Mouse (Mus musculus): ENCODE data around the gene Mast4. TPM values are rescaled to one million over a fixed set of nuclear protein-coding genes. Genes with fewer than 3 reads are reported as not detected.

Mast4 gene
- total and polyA plus RNA-seq, 2 experiments, result 0.83 to 5.3 TPM

DNA sequence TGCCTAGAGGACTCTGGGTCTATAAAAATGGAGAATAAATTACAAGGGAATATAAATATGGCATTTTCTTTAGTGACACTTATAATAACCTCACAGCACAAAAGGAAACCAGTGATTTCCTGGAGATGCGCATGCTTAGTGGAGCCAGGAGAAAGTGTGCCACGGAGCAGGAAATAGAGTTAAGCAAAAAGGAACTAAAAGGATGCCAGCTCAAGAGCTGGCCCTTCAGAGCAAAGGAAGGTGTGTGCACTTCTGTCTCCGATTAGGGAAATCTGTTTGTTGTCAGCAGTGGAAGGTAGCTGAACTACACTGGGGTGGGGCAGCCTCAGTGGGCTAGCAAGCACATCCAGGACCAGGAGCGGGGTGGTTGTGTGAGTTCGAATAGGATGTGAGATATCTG, 634.1 kb downstream of the Mast4 start:
- H3K79me2 ChIP-seq (ENCODE audit: control insufficient read depth, insufficient read depth, low read length), result no peaks in the 10 kb centered on the region
- whole genome bisulfite sequencing, result 80% methylated on average over 5 of the region's 5 CpGs
- no peak overlapping the region for H3K9ac ChIP-seq (ENCODE audit: low read depth, low read length)
- H3K4me1 ChIP-seq (ENCODE audit: control insufficient read depth, insufficient read depth, low read length), result no peaks in the 10 kb centered on the region
- no peak for DNase-seq (ENCODE audit: extremely low read depth, low read depth, low spot score)
- no peak overlapping the region for H3K4me3 ChIP-seq (ENCODE audit: insufficient read depth, low read depth, low read length)
- TF ChIP-seq POLR2A (IDR thresholded peaks at IDR 0.05; ENCODE audit: extremely low read depth, insufficient read depth, low read length) (no peak), CTCF (IDR thresholded peaks at IDR 0.05; ENCODE audit: low read depth, low read length) (no peak)
- no peaks in the 10 kb centered on the region for H3K36me3 ChIP-seq (ENCODE audit: control insufficient read depth, insufficient read depth, low read length)
- H3K27ac ChIP-seq (replicated peaks; ENCODE audit: insufficient read depth, low read depth, low read length), result no peak overlapping the region
- no peaks in the 10 kb centered on the region for H3K27me3 ChIP-seq (ENCODE audit: control insufficient read depth, insufficient read depth, low read length)

DNA sequence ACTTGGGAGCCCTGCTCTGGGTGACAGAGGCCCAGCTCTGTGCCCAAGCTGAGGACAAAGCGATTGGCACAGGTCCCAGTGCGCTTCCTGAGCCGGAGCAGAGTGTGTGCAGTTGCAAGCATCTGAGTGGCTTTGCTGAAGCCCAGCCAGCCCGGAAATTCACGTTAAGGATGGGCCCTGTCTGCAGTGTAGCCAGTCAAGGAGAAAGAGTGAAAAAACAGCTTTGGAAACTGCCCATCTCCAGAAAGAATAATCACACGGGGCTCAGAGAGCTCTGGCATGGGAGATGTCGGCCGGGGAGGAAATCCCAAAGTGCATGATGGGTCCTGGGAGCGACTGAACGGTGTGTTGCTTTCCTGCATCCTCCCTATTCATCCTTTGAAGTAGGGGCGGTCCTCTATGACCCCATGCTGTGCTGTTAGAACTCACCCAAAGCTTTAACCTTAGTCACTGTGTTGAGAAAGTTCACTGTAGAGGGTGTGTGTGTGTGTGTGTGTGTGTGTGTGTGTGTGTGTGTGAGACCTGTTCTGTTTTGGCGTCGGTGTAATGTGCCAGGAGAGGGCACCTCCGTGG, 635.5 kb downstream of the Mast4 start:
- H3K36me3 ChIP-seq (ENCODE audit: control insufficient read depth, insufficient read depth, low read length), result no peaks in the 10 kb centered on the region
- DNase-seq (ENCODE audit: extremely low read depth, low read depth, low spot score), result peak; percentile 29
- 50% methylated on average over 14 of the region's 14 CpGs for WGBS
- TF ChIP-seq POLR2A (IDR thresholded peaks at IDR 0.05; ENCODE audit: extremely low read depth, insufficient read depth, low read length), result no peak
- no peaks in the 10 kb centered on the region; the same call in 1 of the 2 replicates for H3K4me1 ChIP-seq (ENCODE audit: control insufficient read depth, insufficient read depth, low read length)
- no peaks in the 10 kb centered on the region for H3K27me3 ChIP-seq (ENCODE audit: control insufficient read depth, insufficient read depth, low read length)
- H3K4me3 ChIP-seq (ENCODE audit: insufficient read depth, low read depth, low read length), result no peak overlapping the region
- no peak overlapping the region for H3K9ac ChIP-seq (ENCODE audit: low read depth, low read length)
- no peak overlapping the region for H3K27ac ChIP-seq (replicated peaks; ENCODE audit: insufficient read depth, low read depth, low read length)
- no peaks in the 10 kb centered on the region for H3K79me2 ChIP-seq (ENCODE audit: control insufficient read depth, insufficient read depth, low read length)

DNA sequence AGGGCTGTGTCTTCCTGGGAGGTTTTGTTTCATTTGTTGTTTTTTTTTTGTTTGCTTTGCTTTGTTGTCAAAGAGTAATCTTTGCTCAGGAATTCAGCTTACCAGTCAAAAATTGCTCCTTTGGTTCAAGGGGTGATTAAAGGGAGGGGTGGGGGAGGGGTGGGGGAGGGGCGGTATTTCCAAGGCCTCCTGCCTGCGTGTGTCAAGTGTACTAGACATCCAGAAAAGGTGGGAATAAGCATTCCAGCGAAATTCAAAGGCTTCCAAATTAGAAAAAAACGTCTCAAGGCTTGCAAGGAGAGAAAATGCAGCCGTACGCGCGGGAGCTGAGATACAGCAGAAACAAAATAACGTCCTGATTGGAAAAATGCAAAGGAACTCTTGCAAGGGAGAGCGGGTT, 636.0 kb downstream of the Mast4 start:
- Histone ChIP-seq H3K4me1 (ENCODE audit: control insufficient read depth, insufficient read depth, low read length) (peaks cover 3% of the 10 kb centered on the region; the same call in 1 of the 2 replicates), H3K27me3 (ENCODE audit: control insufficient read depth, insufficient read depth, low read length) (no peaks in the 10 kb centered on the region), H3K79me2 (ENCODE audit: control insufficient read depth, insufficient read depth, low read length) (no peaks in the 10 kb centered on the region), H3K4me3 (ENCODE audit: insufficient read depth, low read depth, low read length) (no peak overlapping the region), H3K27ac (replicated peaks; ENCODE audit: insufficient read depth, low read depth, low read length) (no peak overlapping the region), H3K9ac (ENCODE audit: low read depth, low read length) (no peak overlapping the region), H3K36me3 (ENCODE audit: control insufficient read depth, insufficient read depth, low read length) (no peaks in the 10 kb centered on the region)
- no peak for TF ChIP-seq POLR2A (IDR thresholded peaks at IDR 0.05; ENCODE audit: extremely low read depth, insufficient read depth, low read length)
- WGBS, result 53% methylated on average over 10 of the region's 10 CpGs
- no peak for DNase-seq (ENCODE audit: extremely low read depth, low read depth, low spot score)

DNA sequence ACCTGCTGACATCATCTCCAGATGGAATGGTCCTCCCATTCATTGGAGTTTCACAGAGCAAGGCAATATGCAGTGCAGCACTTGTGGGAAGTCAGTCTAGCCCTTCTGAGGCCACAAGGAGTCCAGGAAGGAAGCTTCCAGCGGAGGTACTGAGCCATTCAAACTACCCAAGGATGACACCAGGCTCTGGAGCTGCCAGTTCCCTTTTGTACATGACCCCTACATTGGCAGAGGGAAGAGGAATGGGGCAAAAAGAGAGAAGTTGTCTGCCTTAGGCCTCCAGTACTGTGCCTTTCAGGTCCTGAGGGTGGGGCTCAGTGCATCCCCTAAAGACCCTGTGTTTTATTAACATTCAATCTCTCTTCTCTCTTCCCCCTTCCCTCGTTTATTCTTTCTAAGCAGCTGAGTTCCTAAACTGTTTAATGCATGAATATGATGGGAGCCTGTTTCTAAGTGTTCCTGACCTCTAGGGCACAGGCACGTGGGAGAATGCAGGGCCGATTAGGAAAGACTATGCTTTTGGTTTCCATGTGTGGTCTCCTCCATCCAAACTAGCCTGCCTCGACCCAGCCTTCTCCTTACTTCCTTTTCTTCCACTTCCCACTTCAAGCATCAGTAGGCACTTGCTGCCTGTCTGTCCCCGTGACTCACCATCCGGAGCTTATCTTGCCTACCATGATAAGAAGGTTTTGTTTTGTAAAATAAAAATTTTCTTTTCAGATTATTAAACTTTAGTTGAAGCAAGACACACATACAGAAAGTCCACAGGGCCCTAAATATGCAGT, 639.0 kb downstream of the Mast4 start:
- Histone ChIP-seq H3K79me2 (ENCODE audit: control insufficient read depth, insufficient read depth, low read length) (no peaks in the 10 kb centered on the region), H3K27me3 (ENCODE audit: control insufficient read depth, insufficient read depth, low read length) (no peaks in the 10 kb centered on the region), H3K9ac (ENCODE audit: low read depth, low read length) (no peak overlapping the region), H3K4me3 (ENCODE audit: insufficient read depth, low read depth, low read length) (no peak overlapping the region), H3K4me1 (ENCODE audit: control insufficient read depth, insufficient read depth, low read length) (peaks cover 6% of the 10 kb centered on the region; the same call in 1 of the 2 replicates), H3K36me3 (ENCODE audit: control insufficient read depth, insufficient read depth, low read length) (no peaks in the 10 kb centered on the region), H3K27ac (replicated peaks; ENCODE audit: insufficient read depth, low read depth, low read length) (no peak overlapping the region)
- WGBS, result 56% methylated on average over 7 of the region's 7 CpGs
- TF ChIP-seq POLR2A (IDR thresholded peaks at IDR 0.05; ENCODE audit: extremely low read depth, insufficient read depth, low read length), result no peak
- TF ChIP-seq CTCF (IDR thresholded peaks at IDR 0.05; ENCODE audit: low read depth, low read length), result no peak
- peak; percentile 30 for DNase-seq (ENCODE audit: extremely low read depth, low read depth, low spot score)

DNA sequence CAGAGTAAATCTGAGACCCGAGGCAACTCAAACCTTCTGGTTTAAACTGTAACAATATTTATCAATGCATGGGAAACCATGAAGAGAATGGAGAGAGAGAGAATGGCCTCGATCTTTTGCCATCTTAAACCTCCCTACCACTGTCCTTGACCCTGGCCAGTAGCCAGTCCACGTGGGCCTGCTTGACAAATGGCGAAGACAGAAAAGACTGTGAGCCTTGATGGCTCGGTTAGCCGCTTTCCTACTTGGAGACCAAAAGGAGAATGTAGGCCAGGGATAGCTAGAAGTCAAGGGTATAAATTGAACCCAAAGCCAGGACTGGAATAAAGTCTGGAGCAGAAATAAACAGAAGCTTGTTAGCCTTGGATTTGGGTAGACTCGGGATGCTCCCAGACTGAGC, 640.1 kb downstream of the Mast4 start:
- Histone ChIP-seq H3K79me2 (ENCODE audit: control insufficient read depth, insufficient read depth, low read length) (no peaks in the 10 kb centered on the region), H3K27me3 (ENCODE audit: control insufficient read depth, insufficient read depth, low read length) (no peaks in the 10 kb centered on the region), H3K9ac (ENCODE audit: low read depth, low read length) (no peak overlapping the region), H3K27ac (replicated peaks; ENCODE audit: insufficient read depth, low read depth, low read length) (no peak overlapping the region; the same call in 1 of the 2 replicates), H3K4me3 (ENCODE audit: insufficient read depth, low read depth, low read length) (no peak overlapping the region), H3K4me1 (ENCODE audit: control insufficient read depth, insufficient read depth, low read length) (peaks cover 6% of the 10 kb centered on the region; the same call in 1 of the 2 replicates), H3K36me3 (ENCODE audit: control insufficient read depth, insufficient read depth, low read length) (no peaks in the 10 kb centered on the region)
- WGBS, result 83% methylated on average over 7 of the region's 7 CpGs
- DNase-seq (ENCODE audit: extremely low read depth, low read depth, low spot score), result no peak
- TF ChIP-seq POLR2A (IDR thresholded peaks at IDR 0.05; ENCODE audit: extremely low read depth, insufficient read depth, low read length), result no peak
- no peak for TF ChIP-seq CTCF (IDR thresholded peaks at IDR 0.05; ENCODE audit: low read depth, low read length)

DNA sequence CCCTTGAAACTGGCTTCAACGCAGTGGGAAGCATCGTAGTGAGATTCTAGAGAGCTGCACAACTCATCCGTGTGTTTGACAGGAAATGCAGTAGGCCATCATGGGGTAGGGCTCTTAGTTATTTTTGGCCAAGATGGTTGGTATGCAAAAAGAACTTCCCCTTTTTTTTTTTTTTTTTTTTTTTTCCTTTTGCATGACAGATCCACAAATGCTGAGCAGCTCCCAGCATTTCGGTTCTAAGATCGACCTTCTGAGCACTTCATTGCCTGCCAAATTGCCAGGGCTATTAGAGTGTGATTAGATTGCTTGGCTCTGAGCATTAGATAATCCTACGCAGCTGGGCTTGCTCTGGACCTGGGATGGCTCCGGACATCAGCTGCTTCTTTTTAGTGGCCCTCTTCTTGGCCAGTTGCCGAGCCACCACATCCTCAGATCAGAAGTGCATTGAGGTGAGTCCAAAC, 640.9 kb downstream of the Mast4 start, which contains the start of gene Cd180:
Gene Cd180 (plus strand): TSS at position 218 of the 461 bp plus-strand sequence.
- peak; percentile 32 for DNase-seq (ENCODE audit: extremely low read depth, low read depth, low spot score)
- H3K27ac ChIP-seq (replicated peaks; ENCODE audit: insufficient read depth, low read depth, low read length), result peak within 1 kb of the TSS; percentile 67
- peak within 1 kb of the TSS; percentile 38; the same call in 1 of the 2 replicates for H3K9ac ChIP-seq (ENCODE audit: low read depth, low read length)
- TF ChIP-seq POLR2A (IDR thresholded peaks at IDR 0.05; ENCODE audit: extremely low read depth, insufficient read depth, low read length) (no peak), CTCF (IDR thresholded peaks at IDR 0.05; ENCODE audit: low read depth, low read length) (no peak)
- H3K36me3 ChIP-seq (ENCODE audit: control insufficient read depth, insufficient read depth, low read length), result no peaks in the 10 kb centered on the region
- H3K4me1 ChIP-seq (ENCODE audit: control insufficient read depth, insufficient read depth, low read length), result peaks cover 6% of the 10 kb centered on the region; the same call in 1 of the 2 replicates
- no peaks in the 10 kb centered on the region for H3K27me3 ChIP-seq (ENCODE audit: control insufficient read depth, insufficient read depth, low read length)
- H3K79me2 ChIP-seq (ENCODE audit: control insufficient read depth, insufficient read depth, low read length), result no peaks in the 10 kb centered on the region
- WGBS, result 66% methylated on average over 8 of the region's 8 CpGs
- H3K4me3 ChIP-seq (ENCODE audit: insufficient read depth, low read depth, low read length), result peak within 1 kb of the TSS; percentile 35
